Mouse (Mus musculus) bone marrow, adult 2 months (tissue): ENCODE results near the gene Crym.

ENCODE experiments used
- CTCF ChIP-seq: fragments of 200-500 bp; IDR thresholded peaks from 2 replicates; pipeline ENCODE4 v1.5.1; 2011; ENCODE audit warnings: low read length, control low read depth; ENCODE audit not compliant: control insufficient read depth, insufficient read depth
- POLR2A ChIP-seq: fragments of 200-500 bp; IDR thresholded peaks from 2 replicates; pipeline ENCODE4 v1.6.1; 2011; ENCODE audit warnings: low read depth, mild to moderate bottlenecking, control low read depth, low read length, borderline replicate concordance; ENCODE audit not compliant: control insufficient read depth

GRCm38 (mm10) chr7:120150257-120150656, 51.7 kb downstream of the Crym start:
- TF ChIP-seq POLR2A (no peak), CTCF (no peak)
